Mouse (Mus musculus) myocyte (in vitro differentiated cells): ENCODE results near the gene Focad.

Experiments used
- E2F4 ChIP-seq: IDR thresholded peaks from one replicate; pipeline ENCODE4 v1.6.1; 2011; ENCODE audit warnings: mild to moderate bottlenecking, control low read depth, moderate library complexity; ENCODE audit not compliant: insufficient read depth
- POLR2A ChIP-seq: IDR thresholded peaks from one replicate; pipeline ENCODE4 v1.6.1; 2011; ENCODE audit warnings: low read depth, mild to moderate bottlenecking, control low read depth, moderate library complexity; ENCODE audit not compliant: insufficient read length
- TCF12 ChIP-seq: IDR thresholded peaks from one replicate; pipeline ENCODE4 v1.6.1; 2011; ENCODE audit warnings: mild to moderate bottlenecking, control low read depth; ENCODE audit not compliant: poor library complexity, insufficient read depth, severe bottlenecking
- USF1 ChIP-seq: IDR thresholded peaks from one replicate; pipeline ENCODE4 v1.6.1; 2011; ENCODE audit warnings: low read depth, mild to moderate bottlenecking, control low read depth, moderate library complexity

GRCm38 (mm10) chr4:88209351-88209814, 115.0 kb downstream of the Focad start:
- TF ChIP-seq TCF12 (no peak), POLR2A (no peak), E2F4 (no peak), USF1 (no peak)
